Mouse (Mus musculus) bone marrow, adult 2 months (tissue): ENCODE results near the gene Specc1l.

Source experiments
- CTCF ChIP-seq: fragments of 200-500 bp; IDR thresholded peaks from 2 replicates; pipeline ENCODE4 v1.5.1; 2011; ENCODE audit warnings: low read length, control low read depth; ENCODE audit not compliant: control insufficient read depth, insufficient read depth
- POLR2A ChIP-seq: fragments of 200-500 bp; IDR thresholded peaks from 2 replicates; pipeline ENCODE4 v1.6.1; 2011; ENCODE audit warnings: low read depth, mild to moderate bottlenecking, control low read depth, low read length, borderline replicate concordance; ENCODE audit not compliant: control insufficient read depth

DNA sequence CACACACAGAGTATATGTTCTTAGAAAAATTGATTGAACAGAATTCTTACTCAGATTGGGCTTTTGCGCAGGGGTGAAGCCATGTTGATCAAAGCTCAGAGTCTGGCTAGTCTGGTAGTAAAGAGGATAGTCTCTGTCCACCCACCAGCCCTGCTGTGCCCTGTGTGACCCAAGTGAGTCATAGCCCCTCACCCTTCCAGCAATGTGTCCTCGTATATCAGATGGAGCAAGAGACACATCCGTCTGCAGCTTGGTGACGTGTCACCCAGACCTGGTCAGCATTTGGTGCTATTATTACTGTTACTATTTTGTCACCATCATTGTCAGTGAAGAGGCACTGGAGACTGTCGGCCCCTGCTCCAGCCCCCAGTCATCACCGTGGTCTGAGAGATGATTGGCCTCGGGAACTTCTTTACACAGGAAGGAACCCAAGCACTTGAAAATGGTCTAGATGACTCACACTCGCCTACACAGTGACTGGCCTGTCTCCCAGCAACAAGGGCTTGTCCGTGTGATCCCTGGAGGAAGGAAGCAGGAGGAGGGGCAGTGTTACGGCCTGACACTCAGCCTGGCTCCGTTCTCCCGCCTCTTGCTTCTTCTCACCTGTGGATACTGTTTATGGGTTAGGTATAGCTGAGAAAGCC, 41.5 kb upstream of the Specc1l start:
- TF ChIP-seq POLR2A (no peak), CTCF (no peak)
